7 mouse cellular contexts compared by ENCODE assay signal in genomic region chr1:156035930-156036737, GRCm38 (mm10). TPM values are rescaled to one million over a fixed set of nuclear protein-coding genes. Genes with fewer than 3 reads are reported as not detected.
DNase-seq lines count a peak whose midpoint lies in the region; ATAC-seq and TF ChIP-seq lines count a peak whose summit lies in the region.

TSS of gene Tor1aip1 (minus strand) at chr1:156036480.

- peaks cover 8% of the 10 kb centered on the region for H3K36me3 ChIP-seq in intestine, embryonic 16.5 days (ENCODE audit: control insufficient read depth, insufficient read depth, low read length)
- H3K36me3 ChIP-seq in midbrain, embryonic 12.5 days, result peaks cover 22% of the 10 kb centered on the region
- peaks cover 17% of the 10 kb centered on the region for H3K36me3 ChIP-seq in small intestine, adult 2 months (ENCODE audit: control insufficient read depth, insufficient read depth, low read length)

- H3K27me3 ChIP-seq in intestine, embryonic 16.5 days (replicated peaks; ENCODE audit: control insufficient read depth, insufficient read depth, low read length), result no peaks in the 10 kb centered on the region
- H3K27me3 ChIP-seq in midbrain, embryonic 12.5 days, result no peaks in the 10 kb centered on the region
- no peaks in the 10 kb centered on the region for H3K27me3 ChIP-seq in small intestine, adult 2 months (ENCODE audit: control insufficient read depth, insufficient read depth, low read length)

- H3K9ac ChIP-seq in intestine, embryonic 16.5 days (ENCODE audit: low read depth, low read length), result peak within 1 kb of the TSS; percentile 96
- H3K9ac ChIP-seq in midbrain, embryonic 12.5 days (replicated peaks), result peak within 1 kb of the TSS; percentile 88

- peak within 1 kb of the TSS; percentile 65 for H3K4me2 ChIP-seq in intestine, embryonic 16.5 days (ENCODE audit: low read depth, low read length)
- H3K4me2 ChIP-seq in midbrain, embryonic 12.5 days (replicated peaks), result peak within 1 kb of the TSS; percentile 70

- peak; percentile 58; the same call in 1 of the 2 replicates for TF ChIP-seq POLR2A in small intestine, adult 2 months (IDR thresholded peaks at IDR 0.05; ENCODE audit: low read depth, low read length)

- H3K27ac ChIP-seq in intestine, embryonic 16.5 days (ENCODE audit: low read length), result peak within 1 kb of the TSS; percentile 100
- peak within 1 kb of the TSS; percentile 98 for H3K27ac ChIP-seq in midbrain, embryonic 12.5 days (replicated peaks)
- peak within 1 kb of the TSS; percentile 100 for H3K27ac ChIP-seq in small intestine, adult 2 months (ENCODE audit: insufficient read depth, low read depth, low read length)

- intact Hi-C loops in left cerebral cortex, postnatal 4 days (cut with DNase I), result no loop called here

- TF ChIP-seq CTCF in small intestine, adult 2 months (IDR thresholded peaks at IDR 0.05; ENCODE audit: extremely low read depth, insufficient read length, insufficient replicate concordance, low read depth, low read length), result peak; percentile 74

- no peaks in the 10 kb centered on the region for H3K9me3 ChIP-seq in intestine, embryonic 16.5 days (ENCODE audit: control insufficient read depth, low read length)
- H3K9me3 ChIP-seq in midbrain, embryonic 12.5 days, result no peaks in the 10 kb centered on the region

- peak; percentile 95 for ATAC-seq in intestine, embryonic 16.5 days
- peak; percentile 92 for ATAC-seq in midbrain, embryonic 12.5 days (ENCODE audit: low FRiP score, low read depth)

- peak; percentile 99 for DNase-seq in adrenal gland, adult 8-10 months
- DNase-seq in embryo, embryonic 9.5 days (ENCODE audit: extremely low spot score), result peak; percentile 97
- DNase-seq in gastrocnemius, postnatal 4 days (ENCODE audit: low spot score in 2 of 2), result peak; percentile 90 to 95
- DNase-seq in left cerebral cortex, postnatal 4 days, result peak; percentile 98

- under 1% methylated on average over 59 of the region's 59 CpGs for WGBS in intestine, embryonic 16.5 days
- WGBS in midbrain, embryonic 12.5 days, result under 1% methylated on average over 59 of the region's 59 CpGs
- WGBS in small intestine, adult 2 months, result under 1% methylated on average over 59 of the region's 59 CpGs

- peak within 1 kb of the TSS; percentile 77 for H3K4me3 ChIP-seq in intestine, embryonic 16.5 days (ENCODE audit: low read length)
- H3K4me3 ChIP-seq in midbrain, embryonic 12.5 days, result peak within 1 kb of the TSS; percentile 79
- H3K4me3 ChIP-seq in small intestine, adult 2 months (ENCODE audit: low read depth, low read length), result peak within 1 kb of the TSS; percentile 79

- H3K4me1 ChIP-seq in intestine, embryonic 16.5 days (ENCODE audit: control insufficient read depth, insufficient read depth, low read length), result peaks cover 9% of the 10 kb centered on the region
- peaks cover 10% of the 10 kb centered on the region for H3K4me1 ChIP-seq in midbrain, embryonic 12.5 days
- H3K4me1 ChIP-seq in small intestine, adult 2 months (ENCODE audit: control insufficient read depth, insufficient read depth, insufficient read length, low read length), result peaks cover 3% of the 10 kb centered on the region; the same call in 1 of the 2 replicates

RNA-seq across cellular contexts. Expression of gene Tor1aip1, which starts in this region (rescaled TPM):
- total RNA-seq in adrenal gland, adult 8-10 months (2022), result 100 to 1,000 TPM in 3 of 4 experiments, 10 to 100 TPM in 1; 100.0 to 113 (median 106) TPM
- total RNA-seq in gastrocnemius, postnatal 4 days (2021), result 10 to 100 TPM; 73.7 to 87.8 TPM
- 30.5 and 32.8 TPM in 2 replicates for polyA plus RNA-seq in intestine, embryonic 16.5 days (2015; fragmentation: Nextera tagmentation; extraction: Ambion mirVana)
- total RNA-seq in left cerebral cortex, postnatal 4 days (2021), result 10 to 100 TPM; 17.4 to 20.6 TPM
- 37.6 and 41.3 TPM in 2 replicates for polyA plus RNA-seq in midbrain, embryonic 12.5 days (2016; fragmentation: Nextera tagmentation; extraction: Ambion mirVana)
- 7.5 and 11.9 TPM in 2 replicates for polyA plus RNA-seq in small intestine, adult 2 months (2012; rRNA removed)

Comparison
In these comparisons a context has a peak if more than half of its experiments do, and no peak if none do; other contexts are left out.
1. Peak in every context shown above with its lines: DNase-seq, ATAC-seq, H3K4me3 ChIP-seq and H3K27ac ChIP-seq.